Mouse (Mus musculus): ENCODE results near the gene Timm23.

Timm23 gene

DNA sequence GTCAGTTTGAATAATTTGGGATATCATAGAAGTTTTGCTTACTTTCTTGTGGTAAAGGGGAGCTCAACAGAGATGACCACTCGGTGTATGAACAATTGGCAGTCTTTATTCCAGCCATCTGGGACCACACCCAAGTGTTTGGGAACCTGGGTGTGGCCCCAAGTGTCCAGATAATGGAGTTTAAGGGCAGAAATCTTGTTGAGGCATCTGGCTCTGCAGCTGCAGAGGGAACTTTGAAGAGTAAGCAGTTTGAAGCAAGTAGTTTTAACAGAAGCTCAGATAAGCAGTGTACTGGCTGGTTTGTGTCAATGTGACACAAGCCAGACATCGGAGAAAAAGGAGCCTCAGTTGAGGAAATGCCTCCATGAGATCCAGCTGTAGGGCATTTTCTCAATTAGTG, 67.4 kb downstream of the Timm23 start:
- peak; percentile 35 for DNase-seq (ENCODE audit: extremely low read depth, low read depth)

DNA sequence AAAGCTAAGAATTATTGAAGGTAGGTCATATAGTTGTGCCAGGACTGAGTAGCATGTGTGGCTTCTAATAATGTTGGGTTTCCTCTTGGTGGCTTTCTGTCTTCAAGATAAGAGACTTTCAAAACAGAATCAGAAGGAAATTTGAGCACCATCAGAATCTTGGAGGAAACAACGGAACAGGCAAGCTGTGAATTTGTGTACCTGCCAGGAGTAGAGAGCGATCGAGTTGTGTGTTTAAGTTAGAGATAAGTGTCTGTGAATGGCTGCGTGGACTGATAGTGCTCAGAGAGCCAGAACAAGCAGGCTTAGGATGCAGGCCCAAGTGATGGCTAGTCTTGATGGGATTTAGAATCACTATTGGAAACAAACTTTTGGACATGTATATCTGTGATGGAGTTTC, 69.9 kb downstream of the Timm23 start:
- DNase-seq (ENCODE audit: extremely low read depth, low read depth): peak; percentile 83
